Mouse (Mus musculus): ENCODE data around the gene Nhlh2. TPM values are rescaled to one million over a fixed set of nuclear protein-coding genes. Genes with fewer than 3 reads are reported as not detected.

Gene Nhlh2
- total and polyA plus RNA-seq, 3 experiments: not detected

- Histone ChIP-seq H3K4me1 (ENCODE audit: control insufficient read depth in 1 of 2, insufficient read depth in 2 of 2, low read length in 2 of 2) (no peaks in the 10 kb centered on the region), H3K9me3 (replicated peaks; ENCODE audit: insufficient read depth, low read length) (no peaks in the 10 kb centered on the region), H3K79me2 (ENCODE audit: control insufficient read depth, insufficient read depth, low read length, poor library complexity) (no peaks in the 10 kb centered on the region), H3K27ac (ENCODE audit: control insufficient read depth, low read depth, low read length) (no peak overlapping the region), H3K27me3 (ENCODE audit: control insufficient read depth in 1 of 2, insufficient read depth in 2 of 2, low read length in 2 of 2) (no peaks in the 10 kb centered on the region), H3K9ac (ENCODE audit: control insufficient read depth, low read depth, low read length, poor library complexity, severe bottlenecking) (no peak overlapping the region), H3K4me3 (ENCODE audit: control insufficient read depth in 1 of 2, insufficient read depth in 1 of 2, low read depth in 2 of 2, low read length in 2 of 2) (no peak overlapping the region), H3K36me3 (ENCODE audit: control insufficient read depth in 1 of 2, insufficient read depth in 2 of 2, low read length in 2 of 2) (no peaks in the 10 kb centered on the region)
- no peak for DNase-seq (ENCODE audit: low read depth, low spot score)
- TF ChIP-seq SMC3 (IDR thresholded peaks at IDR 0.05; ENCODE audit: low read depth, low read length): no peak
- no peak for TF ChIP-seq MAFK (IDR thresholded peaks at IDR 0.05; ENCODE audit: borderline replicate concordance, low read depth, low read length)
- no peak for TF ChIP-seq SIN3A (IDR thresholded peaks at IDR 0.05; ENCODE audit: low read length)
- TF ChIP-seq NRF1 (IDR thresholded peaks at IDR 0.05; ENCODE audit: insufficient read depth, low read depth, low read length, poor library complexity, severe bottlenecking): no peak
- no peak for TF ChIP-seq MEF2A (IDR thresholded peaks at IDR 0.05; ENCODE audit: extremely low read depth, insufficient replicate concordance, low read depth, low read length, poor library complexity, severe bottlenecking)
- TF ChIP-seq CHD2 (IDR thresholded peaks at IDR 0.05; ENCODE audit: low read length): no peak
- no peak for TF ChIP-seq POLR2AphosphoS2 (IDR thresholded peaks at IDR 0.05; ENCODE audit: low read length)
- TF ChIP-seq ETS1 (IDR thresholded peaks at IDR 0.05; ENCODE audit: low read depth, low read length): no peak
- no peak for TF ChIP-seq MYC (IDR thresholded peaks at IDR 0.05; ENCODE audit: low read depth, low read length)
- no peak for TF ChIP-seq ELF1 (IDR thresholded peaks at IDR 0.05; ENCODE audit: low read depth, low read length)
- TF ChIP-seq TAL1 (IDR thresholded peaks at IDR 0.05; ENCODE audit: low read length): no peak
These were observed 2.3 kb downstream of the Nhlh2 start for GRCm38 (mm10) chr3:102012076-102012610.

- TF ChIP-seq GABPA (IDR thresholded peaks at IDR 0.05; ENCODE audit: low read depth, low read length): no peak
- no peak for TF ChIP-seq ZC3H11A (IDR thresholded peaks at IDR 0.05; ENCODE audit: low read depth, low read length)
- no peak for TF ChIP-seq POLR2AphosphoS5 (IDR thresholded peaks at IDR 0.05; ENCODE audit: borderline replicate concordance, low read depth, low read length)
- no peak for DNase-seq (ENCODE audit: low read depth, low spot score)
- Histone ChIP-seq H3K9ac (ENCODE audit: control insufficient read depth, low read depth, low read length, poor library complexity, severe bottlenecking) (no peak overlapping the region), H3K36me3 (ENCODE audit: control insufficient read depth in 1 of 2, insufficient read depth in 2 of 2, low read length in 2 of 2) (no peaks in the 10 kb centered on the region), H3K9me3 (replicated peaks; ENCODE audit: insufficient read depth, low read length) (no peaks in the 10 kb centered on the region), H3K27me3 (ENCODE audit: control insufficient read depth in 1 of 2, insufficient read depth in 2 of 2, low read length in 2 of 2) (no peaks in the 10 kb centered on the region), H3K4me1 (ENCODE audit: control insufficient read depth in 1 of 2, insufficient read depth in 2 of 2, low read length in 2 of 2) (no peaks in the 10 kb centered on the region), H3K27ac (ENCODE audit: control insufficient read depth, low read depth, low read length) (no peak overlapping the region), H3K79me2 (ENCODE audit: control insufficient read depth, insufficient read depth, low read length, poor library complexity) (no peaks in the 10 kb centered on the region), H3K4me3 (ENCODE audit: control insufficient read depth in 1 of 2, insufficient read depth in 1 of 2, low read depth in 2 of 2, low read length in 2 of 2) (no peak overlapping the region)
These were observed 2.8 kb downstream of the Nhlh2 start for GRCm38 (mm10) chr3:102012611-102013211.

All from MEL (cell line).